Mouse (Mus musculus) erythroblast, embryonic 14.5 days (primary cell): ENCODE data around the gene Sept5.

Experiments
- GATA1 ChIP-seq: IDR thresholded peaks from 2 replicates; pipeline ENCODE4 v1.6.1; 2012; ENCODE audit warnings: low read length, inconsistent platforms, mixed read lengths
- TAL1 ChIP-seq: IDR thresholded peaks from 3 replicates; pipeline ENCODE4 v1.6.1; 2012; ENCODE audit warnings: low read length, inconsistent platforms, mixed read lengths

DNA sequence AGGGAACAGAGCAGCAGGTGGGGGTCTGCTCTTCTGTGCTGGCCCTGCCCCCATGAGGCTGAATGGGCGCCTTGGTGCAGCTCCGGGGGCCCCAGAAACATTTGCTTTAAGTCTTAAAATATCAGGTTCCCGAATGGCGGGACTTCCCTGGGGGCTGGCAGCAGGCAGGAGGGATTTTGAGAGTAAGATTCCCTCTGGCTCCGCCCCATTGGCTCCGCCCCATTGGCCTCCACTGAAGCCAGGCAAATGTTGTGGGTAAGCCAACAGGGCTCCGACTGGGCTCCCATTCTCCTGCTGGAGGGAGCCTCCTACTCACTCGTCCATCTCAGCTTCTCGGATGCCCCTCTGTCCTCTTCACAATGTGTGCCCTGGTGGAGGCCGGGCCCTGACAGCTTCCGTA is 21.5 kb downstream of the Sept5 start:
- no peak for TF ChIP-seq GATA1
- TF ChIP-seq TAL1: no peak
